In the genomic region with DNA sequence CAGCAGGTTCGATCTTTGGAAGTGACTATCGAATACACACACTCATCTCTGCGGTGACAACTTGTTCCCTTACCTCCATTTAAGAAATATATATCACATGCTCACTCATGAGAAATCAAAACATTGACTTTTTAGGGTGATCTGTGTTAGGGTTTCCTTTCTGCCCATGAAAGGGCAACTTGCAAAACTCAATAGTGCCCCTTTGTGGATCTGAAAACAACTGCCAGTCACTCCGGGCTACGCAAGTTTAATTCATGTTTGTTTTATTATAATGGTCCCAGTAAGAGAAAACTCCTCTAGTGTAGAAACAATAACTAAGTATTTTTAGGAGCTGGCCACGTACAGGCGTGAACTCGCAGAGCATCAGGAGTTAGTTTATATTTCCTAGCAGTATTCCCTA, we compare ENCODE assay signal across 22 mouse cellular contexts. TPM values are rescaled to one million over a fixed set of nuclear protein-coding genes. Genes with fewer than 3 reads are reported as not detected.
DNase-seq lines count a peak whose midpoint lies in the region; ATAC-seq and TF ChIP-seq lines count a peak whose summit lies in the region.
"Had no signal": no experiment of that assay in that cellular context is flagged by ENCODE, and none has a peak within 500 bp of the region (broad histone marks: within the 10 kb centered on the region; RNA-seq: fewer than 3 reads in every experiment).

No protein-coding gene starts in this region.

- H3K4me1 ChIP-seq in forebrain, postnatal 0 days (ENCODE audit: insufficient read depth), result no peaks in the 10 kb centered on the region
- H3K4me1 ChIP-seq in forebrain, embryonic 10.5 days, result no peaks in the 10 kb centered on the region
- no peaks in the 10 kb centered on the region for H3K4me1 ChIP-seq in kidney, postnatal 0 days (replicated peaks; ENCODE audit: insufficient read depth, low read length)
- H3K4me1 ChIP-seq in kidney, embryonic 16.5 days (ENCODE audit: insufficient read depth, low read length), result no peaks in the 10 kb centered on the region
- H3K4me1 ChIP-seq in midbrain, postnatal 0 days (ENCODE audit: insufficient read depth, low read length), result no peaks in the 10 kb centered on the region
- no peaks in the 10 kb centered on the region for H3K4me1 ChIP-seq in midbrain, embryonic 15.5 days
- H3K4me1 ChIP-seq: heart, embryonic 12.5 days; limb, embryonic 12.5 days; liver, embryonic 12.5 days had no signal

- no peak overlapping the region for H3K4me3 ChIP-seq in forebrain, postnatal 0 days (ENCODE audit: low read depth, low read length)
- no peak overlapping the region for H3K4me3 ChIP-seq in forebrain, embryonic 10.5 days
- no peak overlapping the region for H3K4me3 ChIP-seq in kidney, postnatal 0 days (replicated peaks; ENCODE audit: low read depth, low read length)
- no peak overlapping the region for H3K4me3 ChIP-seq in kidney, embryonic 16.5 days (ENCODE audit: low read length)
- no peak overlapping the region for H3K4me3 ChIP-seq in midbrain, postnatal 0 days (ENCODE audit: low read depth, low read length)
- no peak overlapping the region for H3K4me3 ChIP-seq in midbrain, embryonic 15.5 days
- H3K4me3 ChIP-seq: heart, embryonic 12.5 days; limb, embryonic 12.5 days; liver, embryonic 12.5 days; myocyte had no signal

- no peak for ATAC-seq in forebrain, postnatal 0 days
- no peak for ATAC-seq in kidney, postnatal 0 days (replicated peaks; ENCODE audit: low FRiP score, low read depth)
- ATAC-seq in kidney, embryonic 16.5 days (ENCODE audit: low FRiP score, low TSS enrichment), result no peak
- ATAC-seq in midbrain, postnatal 0 days (ENCODE audit: low FRiP score), result no peak
- ATAC-seq in midbrain, embryonic 15.5 days (replicated peaks), result no peak
- ATAC-seq: liver, embryonic 12.5 days had no signal

- H3K9ac ChIP-seq in forebrain, postnatal 0 days, result no peak overlapping the region
- H3K9ac ChIP-seq in kidney, postnatal 0 days (ENCODE audit: low read depth, low read length), result no peak overlapping the region
- H3K9ac ChIP-seq in kidney, embryonic 16.5 days (replicated peaks; ENCODE audit: low read length), result no peak overlapping the region
- no peak overlapping the region for H3K9ac ChIP-seq in midbrain, postnatal 0 days (replicated peaks; ENCODE audit: low read length, poor library complexity, severe bottlenecking)
- no peak overlapping the region for H3K9ac ChIP-seq in midbrain, embryonic 15.5 days
- H3K9ac ChIP-seq: heart, embryonic 12.5 days; hindbrain, embryonic 14.5 days; limb, embryonic 12.5 days; liver, embryonic 12.5 days had no signal

- no peaks in the 10 kb centered on the region for H3K36me3 ChIP-seq in forebrain, postnatal 0 days (ENCODE audit: insufficient read depth)
- no peaks in the 10 kb centered on the region for H3K36me3 ChIP-seq in forebrain, embryonic 10.5 days (replicated peaks)
- no peaks in the 10 kb centered on the region for H3K36me3 ChIP-seq in kidney, postnatal 0 days (ENCODE audit: insufficient read depth, low read length)
- H3K36me3 ChIP-seq in kidney, embryonic 16.5 days (ENCODE audit: insufficient read depth, low read length), result no peaks in the 10 kb centered on the region
- no peaks in the 10 kb centered on the region for H3K36me3 ChIP-seq in midbrain, postnatal 0 days (ENCODE audit: insufficient read depth, low read length)
- H3K36me3 ChIP-seq in midbrain, embryonic 15.5 days (replicated peaks), result no peaks in the 10 kb centered on the region
- H3K36me3 ChIP-seq: heart, embryonic 12.5 days; limb, embryonic 12.5 days; liver, embryonic 12.5 days had no signal

- WGBS in forebrain, postnatal 0 days, result 76% methylated on average over 8 of the region's 8 CpGs
- WGBS in forebrain, embryonic 10.5 days, result 93% methylated on average over 8 of the region's 8 CpGs
- 79% methylated on average over 8 of the region's 8 CpGs for WGBS in kidney, postnatal 0 days
- WGBS in kidney, embryonic 16.5 days, result 81% methylated on average over 8 of the region's 8 CpGs
- WGBS in midbrain, postnatal 0 days, result 85% methylated on average over 8 of the region's 8 CpGs
- WGBS in midbrain, embryonic 15.5 days, result 87% methylated on average over 8 of the region's 8 CpGs

- no peaks in the 10 kb centered on the region for H3K9me3 ChIP-seq in forebrain, postnatal 0 days (ENCODE audit: low read length)
- peaks cover 2% of the 10 kb centered on the region; the same call in 1 of the 2 replicates for H3K9me3 ChIP-seq in forebrain, embryonic 10.5 days
- H3K9me3 ChIP-seq in kidney, postnatal 0 days (replicated peaks; ENCODE audit: low read length), result no peaks in the 10 kb centered on the region
- H3K9me3 ChIP-seq in kidney, embryonic 16.5 days (ENCODE audit: low read length), result no peaks in the 10 kb centered on the region
- H3K9me3 ChIP-seq in midbrain, postnatal 0 days (ENCODE audit: low read length), result no peaks in the 10 kb centered on the region
- no peaks in the 10 kb centered on the region for H3K9me3 ChIP-seq in midbrain, embryonic 15.5 days
- H3K9me3 ChIP-seq: heart, embryonic 12.5 days; limb, embryonic 12.5 days; liver, embryonic 12.5 days had no signal

- no peaks in the 10 kb centered on the region for H3K27me3 ChIP-seq in forebrain, postnatal 0 days (ENCODE audit: insufficient read depth, low read length)
- H3K27me3 ChIP-seq in forebrain, embryonic 10.5 days (ENCODE audit: poor library complexity, severe bottlenecking), result no peaks in the 10 kb centered on the region
- no peaks in the 10 kb centered on the region for H3K27me3 ChIP-seq in kidney, postnatal 0 days (ENCODE audit: insufficient read depth, low read length)
- no peaks in the 10 kb centered on the region for H3K27me3 ChIP-seq in kidney, embryonic 16.5 days (ENCODE audit: insufficient read depth, low read length)
- no peaks in the 10 kb centered on the region for H3K27me3 ChIP-seq in midbrain, postnatal 0 days (ENCODE audit: insufficient read depth, low read length)
- H3K27me3 ChIP-seq in midbrain, embryonic 15.5 days (replicated peaks), result no peaks in the 10 kb centered on the region
- H3K27me3 ChIP-seq: heart, embryonic 12.5 days; limb, embryonic 12.5 days; liver, embryonic 12.5 days had no signal

- no peak overlapping the region for H3K27ac ChIP-seq in forebrain, postnatal 0 days (ENCODE audit: low read depth, low read length)
- no peak overlapping the region for H3K27ac ChIP-seq in forebrain, embryonic 10.5 days
- no peak overlapping the region for H3K27ac ChIP-seq in kidney, postnatal 0 days
- H3K27ac ChIP-seq in kidney, embryonic 16.5 days (ENCODE audit: low read length), result no peak overlapping the region
- no peak overlapping the region for H3K27ac ChIP-seq in midbrain, postnatal 0 days (ENCODE audit: low read depth, low read length)
- H3K27ac ChIP-seq in midbrain, embryonic 15.5 days, result no peak overlapping the region
- H3K27ac ChIP-seq: hindbrain, embryonic 14.5 days; limb, embryonic 12.5 days; liver, embryonic 12.5 days had no signal

- H3K4me2 ChIP-seq in forebrain, postnatal 0 days (ENCODE audit: low read depth), result no peak overlapping the region
- no peak overlapping the region for H3K4me2 ChIP-seq in kidney, postnatal 0 days (ENCODE audit: low read length)
- H3K4me2 ChIP-seq in kidney, embryonic 16.5 days (replicated peaks; ENCODE audit: low read depth, low read length), result no peak overlapping the region
- H3K4me2 ChIP-seq in midbrain, postnatal 0 days (ENCODE audit: low read depth, low read length, poor library complexity, severe bottlenecking), result no peak overlapping the region
- no peak overlapping the region for H3K4me2 ChIP-seq in midbrain, embryonic 15.5 days
- H3K4me2 ChIP-seq: heart, embryonic 12.5 days; hindbrain, embryonic 14.5 days; limb, embryonic 12.5 days; liver, embryonic 12.5 days; midbrain, embryonic 11.5 days had no signal

- peak; percentile 11 for DNase-seq in forebrain, postnatal 0 days
- no peak for DNase-seq in forebrain, embryonic 10.5 days (ENCODE audit: extremely low spot score, low spot score)
- DNase-seq in kidney, postnatal 0 days (ENCODE audit: low spot score), result no peak
- DNase-seq in midbrain, postnatal 0 days (ENCODE audit: low spot score), result peak; percentile 19
- no peak for DNase-seq in adrenal gland, postnatal 14 days
- DNase-seq: adrenal gland, adult 8-10 months; cerebellum, adult 11 months; cerebellum, postnatal 25 days; gastrocnemius, postnatal 25 days; heart, postnatal 36 days; kidney, adult 11 months; kidney, postnatal 10 days; lung, adult 2 months; thymus, postnatal 36 days had no signal

- peak; percentile 52 for TF ChIP-seq CTCF in forebrain, postnatal 0 days (IDR thresholded peaks at IDR 0.05; ENCODE audit: low read depth)
- peak; percentile 40; the same call in 1 of the 2 replicates for TF ChIP-seq CTCF in kidney, postnatal 0 days (IDR thresholded peaks at IDR 0.05; ENCODE audit: low read depth)
- peak; percentile 60 for TF ChIP-seq CTCF in midbrain, postnatal 0 days (IDR thresholded peaks at IDR 0.05)

RNA-seq across cellular contexts. Expression of gene Vit, which starts 42.4 kb away (rescaled TPM):
- total RNA-seq in forebrain, postnatal 0 days (2014; rRNA removed), result 6.8 and 11.5 TPM in 2 replicates
- 8.3 and 12.0 TPM in 2 replicates for polyA plus RNA-seq in forebrain, postnatal 0 days (2015; fragmentation: Nextera tagmentation; extraction: Ambion mirVana)
- polyA plus RNA-seq in forebrain, embryonic 10.5 days (2016; fragmentation: Nextera tagmentation; extraction: Ambion mirVana), result 2.9 and 3.8 TPM in 2 replicates
- polyA plus RNA-seq in kidney, postnatal 0 days (2015; fragmentation: Nextera tagmentation; extraction: Ambion mirVana), result 0.76 and 0.87 TPM in 2 replicates
- 0.96 and 1.2 TPM in 2 replicates for polyA plus RNA-seq in kidney, embryonic 16.5 days (2015; fragmentation: Nextera tagmentation; extraction: Ambion mirVana)
- 11.1 and 11.6 TPM in 2 replicates for total RNA-seq in midbrain, postnatal 0 days (2014; rRNA removed)
- 12.4 and 13.7 TPM in 2 replicates for polyA plus RNA-seq in midbrain, postnatal 0 days (2015; fragmentation: Nextera tagmentation; extraction: Ambion mirVana)
- polyA plus RNA-seq in midbrain, embryonic 15.5 days (2015; fragmentation: Nextera tagmentation; extraction: Ambion mirVana), result 10.0 and 11.6 TPM in 2 replicates
- 1.1 and 2.5 TPM in 2 replicates for total RNA-seq in adrenal gland, postnatal 14 days (2021)
- polyA plus RNA-seq: myocyte had no signal

RNA-seq across cellular contexts. Expression of gene Fez2, which starts 47.5 kb away (rescaled TPM):
- 56.0 and 57.9 TPM in 2 replicates for total RNA-seq in forebrain, postnatal 0 days (2014; rRNA removed)
- polyA plus RNA-seq in forebrain, postnatal 0 days (2015; fragmentation: Nextera tagmentation; extraction: Ambion mirVana), result 64.8 and 65.9 TPM in 2 replicates
- polyA plus RNA-seq in forebrain, embryonic 10.5 days (2016; fragmentation: Nextera tagmentation; extraction: Ambion mirVana), result 34.6 and 36.3 TPM in 2 replicates
- polyA plus RNA-seq in kidney, postnatal 0 days (2015; fragmentation: Nextera tagmentation; extraction: Ambion mirVana), result 46.5 and 47.7 TPM in 2 replicates
- 42.8 TPM in 2 replicates for polyA plus RNA-seq in kidney, embryonic 16.5 days (2015; fragmentation: Nextera tagmentation; extraction: Ambion mirVana)
- 46.2 and 51.6 TPM in 2 replicates for total RNA-seq in midbrain, postnatal 0 days (2014; rRNA removed)
- 60.4 and 66.5 TPM in 2 replicates for polyA plus RNA-seq in midbrain, postnatal 0 days (2015; fragmentation: Nextera tagmentation; extraction: Ambion mirVana)
- 47.6 and 47.8 TPM in 2 replicates for polyA plus RNA-seq in midbrain, embryonic 15.5 days (2015; fragmentation: Nextera tagmentation; extraction: Ambion mirVana)
- 42.9 and 45.9 TPM in 2 replicates for total RNA-seq in adrenal gland, postnatal 14 days (2021)

Comparison
In these comparisons a context has a peak if more than half of its experiments do, and no peak if none do; other contexts are left out.
1. DNase-seq: peak in forebrain, postnatal 0 days (single experiment) and midbrain, postnatal 0 days (single experiment); none in forebrain, embryonic 10.5 days (single experiment), kidney, postnatal 0 days (single experiment) and adrenal gland, postnatal 14 days (single experiment).
2. Peak in every context shown above with its lines, with median percentiles within 50 percentile points of each other: CTCF ChIP-seq.